Mouse (Mus musculus) retina, adult 2 months (tissue): ENCODE measurements at regions not wholly inside any gene's neighbourhood (a gene's known extent, or its start where the extent isn't known, plus 50 kb on each side); places are given as distances from the start of the nearest gene placed in this dataset.

Source experiments
- DNase-seq: peaks from one replicate; pipeline ENCODE4 v3.0.0-alpha.2; 2012; ENCODE audit warnings: low read depth, low spot score

DNA sequence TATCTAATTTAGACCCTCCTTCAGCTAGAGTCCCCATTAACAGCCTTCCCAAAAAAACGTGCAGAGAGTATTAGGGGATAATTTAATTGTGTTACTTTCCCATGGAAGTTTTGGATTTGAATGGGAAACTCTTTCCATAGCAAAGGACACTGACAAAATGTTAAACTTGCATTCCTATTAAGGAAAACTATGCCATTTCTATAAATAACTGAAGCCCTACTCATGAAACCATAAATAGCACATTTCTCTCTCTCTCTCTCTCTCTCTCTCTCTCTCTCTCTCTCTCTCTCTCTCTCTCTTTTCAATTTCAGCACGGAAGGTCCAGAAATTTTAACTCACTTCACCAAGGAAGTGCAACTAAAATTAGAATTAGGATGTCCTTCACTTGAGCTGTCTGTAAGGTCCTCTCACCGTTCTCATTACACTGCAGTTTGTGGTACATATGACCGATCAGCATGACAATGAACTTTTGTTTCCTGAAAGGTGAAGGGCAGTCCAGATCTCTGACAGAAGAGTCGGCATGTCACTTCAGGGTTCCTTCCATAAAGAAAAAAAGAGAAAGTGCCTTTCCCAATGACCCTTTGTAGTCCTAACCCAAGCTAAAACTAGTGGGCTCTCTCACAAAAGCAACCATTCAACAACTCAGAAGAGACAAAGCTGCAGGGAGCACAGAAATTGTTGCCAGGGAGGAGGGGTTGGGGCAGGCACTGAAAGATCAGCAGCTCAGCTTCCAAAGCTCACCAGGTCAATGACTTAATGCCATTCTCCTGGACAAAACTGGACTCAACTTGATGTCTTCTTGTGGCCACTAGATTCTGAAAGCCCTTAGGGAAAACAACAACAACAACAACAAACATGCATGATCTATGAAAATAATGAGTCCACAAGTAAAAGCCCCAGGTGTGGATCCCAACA lies 696.9 kb downstream of the Diaph3 start:
- DNase-seq = no peak

DNA sequence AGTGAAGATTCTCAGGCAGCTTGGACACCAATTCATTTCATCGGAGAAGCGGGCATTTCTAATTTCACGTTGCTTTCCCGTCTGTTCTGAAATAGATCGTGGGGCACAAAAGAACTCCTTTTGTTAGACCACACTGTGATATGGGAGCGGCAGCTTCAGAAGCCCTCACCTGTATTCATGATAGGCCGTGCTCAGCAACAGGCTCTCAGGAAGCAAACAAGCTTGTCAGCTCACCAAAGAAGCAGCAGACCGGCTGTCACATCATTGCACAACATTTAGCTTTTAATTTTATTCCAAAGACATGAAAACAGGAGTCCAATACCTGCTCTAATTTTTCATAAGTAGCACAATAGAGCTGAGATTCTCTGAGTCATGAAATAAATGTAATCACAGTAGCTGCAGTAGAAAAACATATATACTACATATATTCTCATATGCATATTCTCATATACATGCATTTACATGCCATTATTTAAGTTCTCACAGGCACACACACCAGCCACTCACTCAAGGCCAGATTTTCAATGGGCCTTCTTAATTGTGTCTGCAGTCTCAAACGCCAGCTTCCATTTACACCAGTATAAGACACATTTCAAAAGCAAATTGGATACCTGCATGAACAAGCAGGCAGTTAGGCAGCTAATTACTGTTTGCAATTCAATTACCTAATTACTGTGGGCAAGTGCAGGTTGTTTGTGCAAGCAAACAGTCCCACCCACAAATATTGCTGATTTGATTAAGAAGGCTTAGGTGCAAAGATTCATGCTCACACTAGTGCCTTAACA lies 698.9 kb downstream of the Diaph3 start:
- DNase-seq = no peak

DNA sequence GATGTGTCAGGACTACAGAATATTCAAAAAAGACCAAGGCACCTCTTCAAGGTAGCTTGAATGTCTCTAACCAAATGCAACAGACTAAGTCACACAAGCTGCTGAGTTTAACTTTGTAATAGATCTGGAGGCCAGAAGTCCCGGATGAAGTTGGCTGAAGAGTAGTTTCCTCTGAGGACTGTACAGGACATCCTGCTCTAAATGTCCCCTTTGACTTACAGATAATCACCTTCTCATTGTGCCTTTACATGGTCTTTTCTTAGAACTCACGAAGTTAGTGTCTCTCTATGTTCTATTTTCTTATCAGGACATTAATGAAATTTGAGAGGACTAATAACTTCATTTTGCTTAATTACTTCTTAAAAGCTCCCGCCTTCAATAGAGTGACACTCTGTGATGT lies 703.7 kb downstream of the Diaph3 start:
- no peak for DNase-seq

DNA sequence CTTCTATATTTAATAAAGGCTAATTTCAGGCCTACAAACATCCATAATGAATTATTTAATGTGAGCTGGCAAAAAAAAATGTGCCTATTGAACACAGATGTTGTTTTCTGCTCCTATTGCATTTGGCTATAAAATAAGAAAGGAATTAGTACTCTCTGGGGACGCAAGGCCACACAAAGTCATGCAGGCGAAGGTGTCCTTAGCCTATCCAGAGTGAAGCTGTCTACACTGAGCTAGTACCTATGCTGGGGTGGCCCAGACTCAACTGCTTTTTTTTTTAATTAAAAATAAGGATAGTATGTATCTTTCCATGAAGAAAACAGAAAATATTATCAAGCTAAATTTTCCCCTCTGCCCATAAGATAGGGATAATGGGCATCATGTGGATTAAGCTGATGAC lies 705.7 kb downstream of the Diaph3 start:
- DNase-seq = no peak

DNA sequence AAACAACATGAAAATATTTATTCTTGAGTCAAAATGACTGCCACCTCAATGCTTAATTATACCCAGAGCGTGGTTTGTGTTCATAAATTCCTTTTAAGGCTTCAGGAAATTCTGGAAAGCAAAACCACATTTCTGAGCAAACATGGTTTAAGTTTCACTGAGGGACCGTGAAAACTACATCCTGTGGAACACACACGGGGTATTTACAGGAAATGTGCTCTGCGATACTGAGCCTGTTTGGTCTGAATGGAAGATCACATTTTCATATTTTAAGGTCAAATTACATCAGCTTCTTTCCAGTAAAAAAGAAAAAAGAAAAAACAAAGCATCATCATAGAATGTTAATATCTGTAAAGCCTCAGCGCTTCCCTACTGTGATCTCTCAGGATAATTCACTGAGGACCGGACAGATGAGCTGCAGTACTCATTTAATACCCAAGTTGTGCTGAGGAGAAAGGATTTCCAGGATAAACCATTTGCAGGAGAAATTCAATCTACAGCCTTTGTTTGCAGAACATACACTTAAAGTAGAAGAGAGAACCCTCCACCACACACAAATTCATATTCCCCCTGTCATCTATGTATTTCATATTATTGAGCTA lies 709.7 kb downstream of the Diaph3 start:
- DNase-seq = no peak

DNA sequence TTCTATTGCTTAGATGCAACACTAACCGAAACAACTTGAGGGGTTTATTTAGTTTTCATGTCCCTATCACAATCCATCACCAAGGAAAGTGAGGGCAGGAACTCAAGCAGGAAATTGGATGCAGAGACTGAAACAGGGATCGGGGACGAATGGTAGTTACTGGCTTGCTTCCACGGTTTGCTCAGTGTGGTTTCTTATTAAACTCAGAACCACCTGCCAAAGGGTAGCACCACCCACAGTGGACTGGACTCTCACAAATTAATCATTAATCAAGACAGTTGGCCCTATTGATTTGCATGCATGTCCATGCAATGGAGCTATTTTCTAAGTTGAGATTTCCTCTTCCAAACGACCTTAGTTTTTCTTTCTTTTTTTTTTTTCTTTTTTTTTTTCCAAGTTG lies 719.2 kb downstream of the Diaph3 start:
- no peak for DNase-seq

DNA sequence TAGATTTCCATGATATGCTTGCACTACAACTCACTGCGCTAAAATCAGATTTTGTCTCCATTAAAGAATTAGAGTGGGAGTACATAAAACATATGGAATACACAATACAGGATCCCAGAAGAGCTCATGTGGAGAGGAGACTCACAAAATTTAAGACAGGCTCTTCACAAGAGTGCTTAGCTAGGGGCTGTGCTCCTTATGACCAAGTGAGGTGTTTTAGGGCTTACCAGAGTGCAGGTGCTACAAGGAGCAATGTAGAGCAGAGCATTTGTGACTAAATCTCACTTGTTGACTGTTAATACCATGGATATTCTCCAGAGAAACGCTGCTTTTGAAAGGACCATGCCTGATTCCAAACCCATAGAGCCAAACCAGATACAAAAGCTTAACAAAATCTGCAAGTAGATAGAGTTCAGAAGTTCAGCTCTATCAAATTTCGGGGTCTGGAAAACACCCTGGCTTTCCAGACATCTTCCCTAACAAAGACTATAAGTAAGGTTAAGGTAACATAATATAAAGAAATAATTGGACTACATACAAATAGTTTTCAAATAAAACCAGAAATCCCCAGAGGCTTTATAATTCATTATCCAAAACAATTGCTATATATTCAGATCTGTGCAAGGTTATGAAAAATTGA lies 721.0 kb downstream of the Diaph3 start:
- no peak for DNase-seq

DNA sequence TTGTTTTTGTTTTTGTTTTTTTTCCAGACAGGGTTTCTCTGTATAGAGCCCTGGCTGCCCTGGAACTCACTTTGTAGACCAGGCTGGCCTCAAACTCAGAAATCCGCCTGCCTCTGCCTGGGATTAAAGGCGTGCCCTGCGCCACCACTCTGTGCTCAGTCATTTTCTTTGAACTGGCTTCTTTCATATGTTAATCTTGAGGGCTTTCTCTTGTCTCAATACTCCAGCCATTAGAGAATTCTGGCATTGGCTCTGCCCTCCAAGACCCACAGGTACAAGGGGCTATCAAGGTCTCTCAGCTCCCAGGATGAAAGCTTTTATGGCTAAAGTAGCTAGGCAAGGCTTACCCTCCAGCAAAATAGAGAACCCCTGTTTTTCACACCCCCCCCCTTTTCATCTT lies 744.2 kb downstream of the Diaph3 start:
- DNase-seq = no peak

DNA sequence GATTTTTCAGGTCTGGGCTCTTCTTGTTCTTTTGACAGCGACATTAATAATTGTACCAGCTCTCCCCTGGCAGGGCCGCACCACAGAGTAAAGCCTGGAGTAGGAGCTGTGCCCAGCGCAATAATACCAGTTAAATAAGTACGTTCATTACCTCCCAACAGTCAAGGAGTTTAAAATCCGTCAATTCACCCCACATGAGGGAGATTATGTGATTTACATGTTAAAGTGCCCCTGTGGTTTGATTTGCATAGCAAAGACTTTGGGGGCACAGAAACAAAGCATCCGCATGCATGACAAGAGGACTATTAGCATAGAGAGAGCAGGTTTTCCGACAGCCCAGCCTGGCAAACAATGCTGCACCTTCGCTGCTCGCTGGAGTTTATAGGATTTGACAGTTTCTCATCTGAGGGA lies 745.1 kb downstream of the Diaph3 start:
- DNase-seq = no peak

DNA sequence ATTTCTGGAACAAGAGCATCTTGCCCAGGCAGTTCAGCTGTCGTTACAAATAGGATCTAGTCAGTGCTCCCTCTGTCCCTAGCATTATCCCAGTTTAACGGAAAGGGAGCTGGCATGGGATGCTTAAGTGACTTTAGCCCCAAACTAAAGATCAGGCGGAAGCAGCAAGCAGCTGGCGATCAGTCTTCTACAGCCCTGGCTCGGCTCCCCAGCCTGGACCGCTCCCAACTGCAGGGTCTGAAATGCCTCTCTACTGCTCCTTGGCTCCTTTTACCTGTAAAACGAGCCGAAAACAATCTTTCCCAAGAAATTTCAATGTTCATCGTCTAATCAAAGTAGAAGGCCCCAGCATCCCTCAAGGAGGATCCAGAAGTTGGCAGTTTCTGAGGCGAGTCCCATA lies 745.5 kb downstream of the Diaph3 start:
- DNase-seq = no peak

DNA sequence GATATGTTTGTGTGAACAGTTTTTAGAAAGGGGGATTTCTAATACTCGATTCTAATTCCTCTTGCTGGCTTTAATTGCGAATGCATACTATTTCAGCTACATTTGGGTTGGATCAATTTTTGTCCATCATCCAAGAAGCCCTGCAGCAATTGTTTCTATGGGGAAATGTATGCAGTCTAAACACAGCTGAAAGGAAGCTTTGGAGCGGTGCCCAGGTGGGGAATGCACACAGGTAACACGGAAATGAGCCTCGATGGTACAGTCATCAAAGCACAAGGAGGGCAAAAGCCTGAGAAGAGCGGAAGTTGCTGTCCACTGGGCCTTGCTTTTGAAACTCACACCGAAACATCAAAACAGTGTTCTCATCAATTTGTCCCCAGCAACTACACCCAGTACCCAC lies 746.0 kb downstream of the Diaph3 start:
- no peak for DNase-seq

DNA sequence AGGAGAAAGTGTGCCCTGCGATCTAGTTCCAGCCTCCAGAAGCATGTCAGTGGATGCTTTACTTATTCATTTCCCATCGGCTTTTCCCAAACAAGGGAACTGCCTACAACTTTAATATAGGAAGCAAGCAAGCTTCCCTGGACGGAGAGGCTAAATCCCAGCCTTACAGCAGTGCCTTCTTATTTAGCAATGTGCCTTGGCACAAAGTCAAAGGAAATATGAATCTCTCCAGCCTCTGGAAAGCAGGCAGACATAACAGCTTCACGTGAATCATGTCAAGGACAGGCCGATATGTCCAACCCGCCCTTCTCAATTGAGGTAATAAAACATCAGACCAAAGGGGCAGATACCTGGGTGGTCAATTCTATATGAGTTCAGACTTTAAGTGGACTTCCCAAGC lies 755.9 kb downstream of the Diaph3 start:
- DNase-seq = no peak

DNA sequence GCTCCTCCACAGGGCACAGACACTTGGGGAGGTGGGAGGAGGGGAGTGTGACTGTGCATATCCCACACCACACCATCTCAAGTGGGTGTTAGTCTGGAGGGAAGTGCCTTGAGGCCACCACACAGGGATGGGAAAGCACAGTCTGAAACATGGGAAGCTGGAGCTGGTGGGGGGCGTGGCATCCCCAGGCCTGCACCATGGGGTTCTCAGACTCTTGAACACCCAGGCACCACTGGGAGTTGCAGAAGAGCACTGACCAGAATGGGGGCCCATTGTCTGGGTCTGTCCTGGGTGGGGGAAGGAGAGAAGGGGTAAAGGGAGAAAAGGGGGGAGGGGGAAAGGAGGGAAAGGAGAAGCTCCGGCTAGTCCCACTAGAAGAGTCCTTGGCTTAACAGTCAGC lies 776.0 kb downstream of the Diaph3 start:
- no peak for DNase-seq

DNA sequence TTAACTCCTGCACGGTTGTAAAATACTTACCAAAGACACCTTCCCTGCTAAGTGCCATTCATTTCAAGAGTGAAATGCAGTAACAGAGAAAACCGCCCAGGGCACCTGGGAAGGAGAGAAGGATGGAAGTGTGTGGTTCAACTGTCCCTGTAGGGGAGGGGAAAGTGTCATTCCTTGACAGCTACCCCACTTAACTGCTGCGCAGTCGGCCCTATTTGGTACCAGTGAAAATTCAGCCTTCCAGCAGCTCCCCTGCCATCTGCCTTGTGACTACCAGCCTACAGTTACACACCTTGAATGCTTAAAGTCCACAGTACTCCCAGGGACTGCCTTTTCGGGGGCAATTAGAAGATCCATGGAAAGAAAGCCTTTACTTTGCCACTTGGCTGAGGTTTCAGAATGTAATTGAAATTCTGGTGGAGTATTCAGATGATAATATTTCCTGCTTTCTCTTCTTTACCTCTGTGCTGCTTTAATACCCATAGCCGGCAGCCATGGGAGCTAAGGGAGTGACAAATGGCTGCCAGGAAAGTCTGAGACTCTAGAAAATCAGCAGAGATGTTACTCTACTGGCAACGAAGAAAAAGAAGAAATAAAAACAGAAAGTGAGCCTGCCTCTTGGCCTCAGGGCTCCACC lies 780.5 kb downstream of the Diaph3 start:
- DNase-seq = no peak

DNA sequence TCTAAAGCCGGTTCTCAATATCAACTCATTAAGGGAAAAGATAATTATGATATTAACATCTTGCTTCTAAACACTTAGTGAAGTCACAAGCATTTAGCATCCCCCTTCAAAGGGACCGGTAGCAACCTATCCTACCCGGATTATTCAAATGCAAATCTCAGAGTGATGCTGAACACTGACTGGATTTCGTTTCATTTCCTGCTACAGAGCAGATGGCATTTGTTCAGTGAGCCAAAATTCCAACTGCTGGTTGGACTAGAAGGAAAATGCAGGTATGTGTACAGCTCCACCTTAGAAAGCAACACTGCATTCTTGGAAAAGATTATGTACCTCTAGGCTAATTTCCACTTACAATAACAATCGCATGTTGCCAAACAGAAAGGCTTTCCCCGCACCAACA lies 782.5 kb downstream of the Diaph3 start:
- DNase-seq = no peak

DNA sequence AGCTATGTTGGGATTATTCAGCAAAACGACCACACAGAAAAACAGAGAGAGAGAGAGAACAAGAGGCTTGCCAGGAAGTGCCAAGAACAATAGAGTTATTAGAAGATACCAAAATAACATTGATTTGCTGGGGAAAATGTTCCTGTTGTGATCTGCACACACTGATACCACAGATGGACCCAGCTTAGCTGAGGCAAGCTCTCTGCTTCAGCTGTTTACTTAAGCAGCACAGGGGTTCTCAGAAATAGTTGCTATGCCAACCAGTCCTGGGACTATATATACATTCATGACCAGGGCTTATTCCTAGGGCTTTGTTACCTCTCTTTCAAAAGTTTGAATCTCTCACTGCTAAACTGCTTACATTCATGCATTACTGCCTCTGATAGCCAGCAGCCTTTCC lies 790.5 kb downstream of the Diaph3 start:
- no peak for DNase-seq

DNA sequence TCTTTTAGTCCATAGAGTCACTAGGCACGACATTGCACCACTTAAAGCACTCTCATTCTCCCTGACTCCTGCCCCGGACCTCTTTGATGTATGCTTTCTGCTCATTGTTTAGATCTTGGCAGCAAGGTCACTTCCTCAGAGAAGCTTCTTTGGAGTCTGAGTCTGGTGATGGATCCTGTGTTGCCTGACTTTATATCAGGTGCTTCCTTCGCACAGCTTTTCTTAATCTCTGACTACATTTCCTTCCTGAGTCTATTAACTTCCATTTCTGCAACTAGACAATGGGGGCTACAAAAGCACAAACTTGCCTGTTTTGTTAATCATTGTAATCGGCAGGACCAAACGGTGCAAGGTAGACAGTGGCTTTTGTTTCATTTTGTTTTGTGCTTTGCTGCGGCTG lies 802.0 kb downstream of the Diaph3 start:
- no peak for DNase-seq

DNA sequence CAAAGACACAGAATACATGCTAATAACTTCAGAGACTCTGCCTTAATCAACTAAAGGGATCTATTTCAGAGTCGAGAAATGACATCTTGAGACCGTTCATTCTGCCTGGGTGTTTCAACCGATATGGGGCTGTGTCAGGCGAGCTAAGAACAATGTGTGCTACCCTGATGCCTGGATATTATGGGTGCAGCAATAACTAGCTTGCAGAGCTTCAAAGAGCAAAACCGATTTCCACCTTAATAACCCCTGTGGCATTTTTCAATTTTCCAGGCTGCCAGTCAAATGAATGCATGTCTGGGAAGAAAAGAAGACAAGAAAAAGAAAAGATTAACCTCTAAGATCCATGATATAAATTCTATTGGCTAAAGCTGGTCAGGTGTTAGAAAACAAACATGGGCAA lies 804.0 kb downstream of the Diaph3 start:
- DNase-seq = no peak

DNA sequence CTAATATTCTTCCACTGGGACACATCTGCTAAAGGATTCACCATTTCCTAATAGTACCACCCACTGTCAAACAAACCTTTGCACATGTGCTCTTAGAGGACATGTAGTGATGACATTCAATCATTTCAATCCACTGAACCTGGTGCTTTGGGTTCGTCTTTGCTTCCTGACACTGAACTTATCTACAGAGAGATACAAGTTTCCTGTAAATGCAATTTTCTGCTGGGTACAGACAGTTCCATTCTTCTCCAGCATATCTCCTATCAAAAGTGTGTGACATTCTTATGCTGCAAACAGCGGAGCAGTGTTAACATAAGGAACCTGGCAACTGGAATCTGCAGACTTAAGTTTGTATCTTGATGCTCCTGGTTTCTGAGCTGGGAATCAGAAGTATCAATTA lies 805.8 kb downstream of the Diaph3 start:
- DNase-seq = no peak

DNA sequence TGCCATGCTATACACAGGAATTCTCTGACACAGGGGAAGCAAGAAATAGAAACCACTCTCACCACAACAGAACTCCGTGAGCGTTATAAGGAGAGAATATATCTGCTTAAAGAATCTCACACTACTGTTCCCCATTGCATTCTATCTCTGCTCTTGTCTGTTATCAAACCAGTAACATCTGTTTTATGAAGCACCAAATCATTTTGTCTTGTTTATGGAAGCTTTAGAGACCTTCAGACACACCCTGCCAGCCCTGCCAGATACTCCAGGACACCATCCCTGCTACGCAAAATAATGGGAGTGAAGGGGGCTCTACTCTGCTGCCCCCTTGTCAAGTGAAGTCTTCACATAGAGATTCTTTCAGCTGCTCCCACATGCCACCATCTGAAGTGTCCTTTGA lies 811.9 kb downstream of the Diaph3 start:
- no peak for DNase-seq

DNA sequence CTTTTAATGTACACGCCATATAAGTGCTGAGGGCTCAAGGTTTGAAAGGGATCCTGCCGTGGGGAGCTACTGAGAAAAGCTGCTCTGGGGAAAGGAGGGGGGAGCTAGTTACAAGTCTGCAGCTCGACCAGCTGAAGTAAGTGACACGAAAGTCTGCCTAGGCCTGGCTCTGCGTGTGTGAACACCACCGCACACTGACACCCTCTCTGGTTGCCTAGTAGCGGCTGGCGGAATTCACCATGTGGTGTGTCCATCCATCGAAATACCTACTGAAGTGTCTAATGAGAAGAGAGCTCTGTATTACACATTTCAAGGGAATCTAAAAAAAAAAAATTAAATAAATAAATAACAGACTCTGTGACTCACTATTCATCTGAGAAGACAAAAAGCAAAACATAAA lies 813.4 kb downstream of the Diaph3 start:
- DNase-seq = no peak

DNA sequence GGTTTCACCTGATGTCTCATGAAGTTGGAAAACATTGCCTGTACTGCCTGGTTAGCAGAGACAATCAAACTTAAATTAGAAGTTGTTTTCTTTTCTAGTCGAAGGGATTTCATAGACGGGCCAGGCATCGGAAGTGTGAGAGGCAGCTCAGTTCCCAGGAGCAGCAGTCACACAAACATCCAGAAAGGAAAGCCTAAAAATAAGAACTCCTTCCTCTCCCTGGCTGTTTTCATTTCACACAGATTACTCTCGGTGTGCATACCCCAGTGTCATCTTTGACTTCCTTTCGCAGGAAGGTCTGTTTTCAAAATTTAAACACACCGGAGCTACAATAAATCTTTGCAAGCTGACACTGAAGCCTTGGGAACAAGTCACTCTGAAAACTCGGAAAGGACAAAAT lies 818.7 kb downstream of the Diaph3 start:
- DNase-seq = no peak
